Mouse (Mus musculus): ENCODE data around the gene Mobp. TPM values are rescaled to one million over a fixed set of nuclear protein-coding genes. Genes with fewer than 3 reads are reported as not detected.

Gene Mobp
- polyA plus RNA-seq, 1 experiment from 2014 or later = 0.17 TPM

- DNase-seq (ENCODE audit: low spot score) (no peak), ATAC-seq (no peak)
- no peak overlapping the region for H3K9ac ChIP-seq (ENCODE audit: low read length)
- WGBS = 78% methylated on average over 6 of the region's 6 CpGs
- H3K9me3 ChIP-seq (replicated peaks; ENCODE audit: control insufficient read depth, low read length) = no peaks in the 10 kb centered on the region
- no peaks in the 10 kb centered on the region for H3K4me1 ChIP-seq (ENCODE audit: control insufficient read depth, insufficient read depth, low read length)
- H3K27me3 ChIP-seq (replicated peaks; ENCODE audit: control insufficient read depth, insufficient read depth, low read length) = no peaks in the 10 kb centered on the region
- no peak overlapping the region for H3K4me3 ChIP-seq (ENCODE audit: low read depth, low read length)
- H3K36me3 ChIP-seq (ENCODE audit: control insufficient read depth, insufficient read depth, low read length) = no peaks in the 10 kb centered on the region
- no peak overlapping the region for H3K4me2 ChIP-seq (ENCODE audit: low read length)
- no peak overlapping the region for H3K27ac ChIP-seq (ENCODE audit: low read depth, low read length)
Measured at GRCm38 (mm10) chr9:120212936-120213335, 63.4 kb downstream of the Mobp start.

GRCm38 (mm10) chr9:120214978-120215495 lies 65.5 kb downstream of the Mobp start:
- Histone ChIP-seq H3K4me2 (ENCODE audit: low read length) (no peak overlapping the region), H3K27me3 (replicated peaks; ENCODE audit: control insufficient read depth, insufficient read depth, low read length) (no peaks in the 10 kb centered on the region), H3K36me3 (ENCODE audit: control insufficient read depth, insufficient read depth, low read length) (no peaks in the 10 kb centered on the region), H3K4me1 (ENCODE audit: control insufficient read depth, insufficient read depth, low read length) (no peaks in the 10 kb centered on the region), H3K27ac (ENCODE audit: low read depth, low read length) (no peak overlapping the region), H3K9ac (ENCODE audit: low read length) (no peak overlapping the region), H3K4me3 (ENCODE audit: low read depth, low read length) (no peak overlapping the region), H3K9me3 (replicated peaks; ENCODE audit: control insufficient read depth, low read length) (no peaks in the 10 kb centered on the region)
- WGBS = 86% methylated on average over 11 of the region's 11 CpGs
- no peak for ATAC-seq
- no peak for DNase-seq (ENCODE audit: low spot score)

- no peaks in the 10 kb centered on the region for H3K9me3 ChIP-seq (replicated peaks; ENCODE audit: control insufficient read depth, low read length)
- no peak overlapping the region for H3K4me3 ChIP-seq (ENCODE audit: low read depth, low read length)
- ATAC-seq (no peak), DNase-seq (ENCODE audit: low spot score) (no peak)
- no peaks in the 10 kb centered on the region for H3K27me3 ChIP-seq (replicated peaks; ENCODE audit: control insufficient read depth, insufficient read depth, low read length)
- no peak overlapping the region for H3K27ac ChIP-seq (ENCODE audit: low read depth, low read length)
- H3K4me1 ChIP-seq (ENCODE audit: control insufficient read depth, insufficient read depth, low read length) = peaks cover 3% of the 10 kb centered on the region; the same call in 1 of the 2 replicates
- H3K4me2 ChIP-seq (ENCODE audit: low read length) = no peak overlapping the region
- H3K36me3 ChIP-seq (ENCODE audit: control insufficient read depth, insufficient read depth, low read length) = no peaks in the 10 kb centered on the region
- 82% methylated on average over 3 of the region's 3 CpGs for WGBS
- H3K9ac ChIP-seq (ENCODE audit: low read length) = no peak overlapping the region
Measured at GRCm38 (mm10) chr9:120219411-120219810, 69.9 kb downstream of the Mobp start.

Other genes with a start within 250 kb of the Mobp start
- 23.7 and 34.1 TPM in 2 replicates for gene Gorasp1, start 212.1 kb upstream of the Mobp start, polyA plus RNA-seq (2014; fragmentation: Nextera tagmentation; extraction: Ambion mirVana)
- 0.29 and 0.74 TPM in 2 replicates for gene Ttc21a, start 212.1 kb upstream of the Mobp start, polyA plus RNA-seq (2014; fragmentation: Nextera tagmentation; extraction: Ambion mirVana)
- gene Csrnp1, start 165.0 kb upstream of the Mobp start, polyA plus RNA-seq (2014; fragmentation: Nextera tagmentation; extraction: Ambion mirVana) = 1.1 and 1.4 TPM in 2 replicates
- gene Xirp1, start 126.1 kb upstream of the Mobp start, polyA plus RNA-seq (2014; fragmentation: Nextera tagmentation; extraction: Ambion mirVana) = not detected in 2 replicates
- 2.5 and 3.9 TPM in 2 replicates for gene Cx3cr1, start 79.8 kb upstream of the Mobp start, polyA plus RNA-seq (2014; fragmentation: Nextera tagmentation; extraction: Ambion mirVana)
- gene Ccr8, start 57.6 kb upstream of the Mobp start, polyA plus RNA-seq (2014; fragmentation: Nextera tagmentation; extraction: Ambion mirVana) = not detected in 2 replicates
- 38.6 and 42.4 TPM in 2 replicates for gene Slc25a38, start 39.3 kb upstream of the Mobp start, polyA plus RNA-seq (2014; fragmentation: Nextera tagmentation; extraction: Ambion mirVana)
- 1,255 and 1,755 TPM in 2 replicates for gene Rpsa, start 22.0 kb upstream of the Mobp start, polyA plus RNA-seq (2014; fragmentation: Nextera tagmentation; extraction: Ambion mirVana)
- 0.89 and 1.3 TPM in 2 replicates for gene Myrip, start 151.8 kb downstream of the Mobp start, polyA plus RNA-seq (2014; fragmentation: Nextera tagmentation; extraction: Ambion mirVana)